Mouse (Mus musculus): ENCODE measurements around the gene Mtus2. TPM values are rescaled to one million over a fixed set of nuclear protein-coding genes. Genes with fewer than 3 reads are reported as not detected.

Gene Mtus2
- polyA plus RNA-seq, 1 experiment from 2014 or later = 4.1 TPM

GRCm38 (mm10) chr5:148363441-148364113, 406.5 kb downstream of the Mtus2 start:
- Histone ChIP-seq H3K27me3 (ENCODE audit: insufficient read depth, low read length) (no peaks in the 10 kb centered on the region), H3K4me1 (replicated peaks; ENCODE audit: insufficient read depth, low read length) (peaks cover 7% of the 10 kb centered on the region; the same call in 1 of the 2 replicates), H3K9ac (ENCODE audit: low read depth, low read length) (no peak overlapping the region), H3K27ac (no peak overlapping the region), H3K4me3 (replicated peaks; ENCODE audit: low read depth, low read length) (no peak overlapping the region), H3K9me3 (replicated peaks; ENCODE audit: low read length) (no peaks in the 10 kb centered on the region), H3K36me3 (ENCODE audit: insufficient read depth, low read length) (no peaks in the 10 kb centered on the region), H3K4me2 (ENCODE audit: low read length) (no peak overlapping the region)
- ATAC-seq (replicated peaks; ENCODE audit: low FRiP score, low read depth) (no peak), DNase-seq (ENCODE audit: low spot score) (no peak)
- TF ChIP-seq CTCF (IDR thresholded peaks at IDR 0.05; ENCODE audit: low read depth) = no peak
- WGBS = 75% methylated on average over 22 of the region's 22 CpGs

Other genes with a start within 250 kb of the Mtus2 start
- gene Flt1, start 231.3 kb upstream of the Mtus2 start, polyA plus RNA-seq (2015; fragmentation: Nextera tagmentation; extraction: Ambion mirVana) = 10.3 and 10.9 TPM in 2 replicates
- 521 and 525 TPM in 2 replicates for gene Pomp, start 96.9 kb upstream of the Mtus2 start, polyA plus RNA-seq (2015; fragmentation: Nextera tagmentation; extraction: Ambion mirVana)
- 2.9 and 3.0 TPM in 2 replicates for gene Slc46a3, start 62.5 kb upstream of the Mtus2 start, polyA plus RNA-seq (2015; fragmentation: Nextera tagmentation; extraction: Ambion mirVana)

Measured in kidney, postnatal 0 days (tissue).